Mouse (Mus musculus) testis, adult 2 months (tissue): ENCODE data around the gene Fmo2. TPM values are rescaled to one million over a fixed set of nuclear protein-coding genes. Genes with fewer than 3 reads are reported as not detected.

Experiments used
- H3K27ac ChIP-seq: fragments of 200-500 bp; 2 replicates; pipeline ENCODE4 v1.5.1; 2012; ENCODE audit warnings: low read depth, low read length; ENCODE audit not compliant: control insufficient read depth, insufficient read depth
- H3K27me3 ChIP-seq: fragments of 200-500 bp; 2 replicates; pipeline ENCODE4 v1.6.1; 2012; ENCODE audit warnings: mild to moderate bottlenecking, low read length, moderate library complexity; ENCODE audit not compliant: control insufficient read depth, insufficient read depth
- H3K36me3 ChIP-seq: fragments of 200-500 bp; 2 replicates; pipeline ENCODE4 v1.6.1; 2012; ENCODE audit warnings: mild to moderate bottlenecking, low read length; ENCODE audit not compliant: control insufficient read depth, insufficient read depth
- H3K4me1 ChIP-seq: fragments of 200-500 bp; 2 replicates; pipeline ENCODE4 v1.6.1; 2012; ENCODE audit warnings: low read length; ENCODE audit not compliant: control insufficient read depth, insufficient read depth
- H3K4me3 ChIP-seq: fragments of 200-500 bp; 2 replicates; pipeline ENCODE4 v1.5.1; 2012; ENCODE audit warnings: low read depth, mild to moderate bottlenecking, low read length, moderate library complexity, mixed read lengths; ENCODE audit not compliant: control insufficient read depth
- CTCF ChIP-seq: fragments of 200-500 bp; IDR thresholded peaks from 2 replicates; pipeline ENCODE4 v1.5.1; 2012; ENCODE audit warnings: low read depth, mild to moderate bottlenecking, inconsistent platforms, low read length, moderate library complexity; ENCODE audit not compliant: control insufficient read depth, insufficient read depth, insufficient replicate concordance
- POLR2A ChIP-seq: fragments of 200-500 bp; IDR thresholded peaks from 2 replicates; pipeline ENCODE4 v1.6.1; 2012; ENCODE audit warnings: low read depth, mild to moderate bottlenecking, inconsistent platforms, low read length, moderate library complexity; ENCODE audit not compliant: control insufficient read depth
- polyA plus RNA-seq: library from polyadenylated mRNA; depleted of rRNA; stranded (reverse); fragments of >200 nt; gene quantifications from 2 replicates; pipeline ENCODE4 v1.2.3, GENCODE M21; 2012; rRNA removed

The Fmo2 gene
- 2.1 and 2.4 TPM in 2 replicates for polyA plus RNA-seq

GRCm38 (mm10) chr1:162897838-162898811, at the start of gene Fmo2:
Gene Fmo2 (minus strand): TSS chr1:162898726.
- Histone ChIP-seq H3K27me3 (no peaks in the 10 kb centered on the region), H3K27ac (no peak within 1 kb of the TSS), H3K4me1 (no peaks in the 10 kb centered on the region), H3K4me3 (no peak within 1 kb of the TSS), H3K36me3 (no peaks in the 10 kb centered on the region)
- TF ChIP-seq POLR2A (no peak), CTCF (no peak)

- Histone ChIP-seq H3K36me3 (no peaks in the 10 kb centered on the region), H3K27ac (no peak overlapping the region), H3K27me3 (no peaks in the 10 kb centered on the region), H3K4me1 (no peaks in the 10 kb centered on the region), H3K4me3 (no peak overlapping the region)
- no peak for TF ChIP-seq CTCF
- no peak for TF ChIP-seq POLR2A
Measured at GRCm38 (mm10) chr1:162947934-162948333, 49.4 kb upstream of the Fmo2 start.

GRCm38 (mm10) chr1:162946837-162947558, 48.5 kb upstream of the Fmo2 start:
- Histone ChIP-seq H3K4me1 (no peaks in the 10 kb centered on the region), H3K27ac (no peak overlapping the region), H3K4me3 (no peak overlapping the region), H3K36me3 (no peaks in the 10 kb centered on the region), H3K27me3 (no peaks in the 10 kb centered on the region)
- TF ChIP-seq CTCF: no peak
- no peak for TF ChIP-seq POLR2A

GRCm38 (mm10) chr1:162943700-162944099, 45.2 kb upstream of the Fmo2 start:
- Histone ChIP-seq H3K36me3 (no peaks in the 10 kb centered on the region), H3K4me1 (no peaks in the 10 kb centered on the region), H3K27ac (no peak overlapping the region), H3K27me3 (no peaks in the 10 kb centered on the region), H3K4me3 (no peak overlapping the region)
- TF ChIP-seq POLR2A (no peak), CTCF (no peak)

- Histone ChIP-seq H3K4me1 (no peaks in the 10 kb centered on the region), H3K27ac (no peak overlapping the region), H3K27me3 (no peaks in the 10 kb centered on the region), H3K36me3 (no peaks in the 10 kb centered on the region), H3K4me3 (no peak overlapping the region)
- no peak for TF ChIP-seq POLR2A
- no peak for TF ChIP-seq CTCF
Measured at GRCm38 (mm10) chr1:162938696-162939351, 40.3 kb upstream of the Fmo2 start.

- H3K27me3 ChIP-seq: no peaks in the 10 kb centered on the region
- H3K4me1 ChIP-seq: no peaks in the 10 kb centered on the region
- TF ChIP-seq POLR2A (no peak), CTCF (no peak)
- no peaks in the 10 kb centered on the region for H3K36me3 ChIP-seq
- H3K27ac ChIP-seq: no peak overlapping the region
- no peak overlapping the region for H3K4me3 ChIP-seq
Measured at GRCm38 (mm10) chr1:162937970-162938695, 39.6 kb upstream of the Fmo2 start.

- Histone ChIP-seq H3K27ac (no peak within 1 kb of the TSS), H3K4me1 (no peaks in the 10 kb centered on the region), H3K36me3 (no peaks in the 10 kb centered on the region), H3K27me3 (no peaks in the 10 kb centered on the region), H3K4me3 (no peak within 1 kb of the TSS)
- TF ChIP-seq POLR2A (no peak), CTCF (no peak)
Measured at GRCm38 (mm10) chr1:162937415-162937814, 38.9 kb upstream of the Fmo2 start, which contains the start of gene Fmo6. Gene Fmo6 (minus strand): TSS chr1:162937515.
